Mouse (Mus musculus) hindbrain, postnatal 0 days (tissue): Measurements from ENCODE around the gene Trim60. TPM values are rescaled to one million over a fixed set of nuclear protein-coding genes. Genes with fewer than 3 reads are reported as not detected.

Experiments used
- ATAC-seq: fragments of 200-750 bp; cut with Nextera tagmentation; 2 replicates; pipeline ENCODE4 v1.8.0; 2017; ENCODE audit warnings: mild to moderate bottlenecking, moderate TSS enrichment, moderate library complexity
- DNase-seq: peaks from one replicate; pipeline ENCODE4 v3.0.0-alpha.2; 2015; ENCODE audit warnings: low spot score
- H3K27ac ChIP-seq: fragments of 300-500 bp; sonication (generic); 2 replicates; pipeline ENCODE4 v1.5.1; 2014; ENCODE audit warnings: mild to moderate bottlenecking
- H3K27me3 ChIP-seq: fragments of 300-500 bp; sonication (generic); 2 replicates; pipeline ENCODE4 v1.6.1; 2014; ENCODE audit warnings: low read length, mixed read lengths; ENCODE audit not compliant: insufficient read depth
- H3K36me3 ChIP-seq: fragments of 300-500 bp; sonication (generic); 2 replicates; pipeline ENCODE4 v1.6.1; 2014; ENCODE audit warnings: low read length, mixed read lengths; ENCODE audit not compliant: insufficient read depth
- H3K4me1 ChIP-seq: fragments of 300-500 bp; sonication (generic); 2 replicates; pipeline ENCODE4 v1.6.1; 2014; ENCODE audit warnings: antibody characterized with exemption, low read length, mixed read lengths; ENCODE audit not compliant: insufficient read depth
- H3K4me2 ChIP-seq: fragments of 300-500 bp; sonication (generic); 2 replicates; pipeline ENCODE4 v1.6.1; 2014; ENCODE audit warnings: low read depth, mild to moderate bottlenecking, low read length, moderate library complexity, mixed read lengths
- H3K4me3 ChIP-seq: fragments of 300-500 bp; sonication (generic); 2 replicates; pipeline ENCODE4 v1.5.1; 2014; ENCODE audit warnings: low read length
- H3K9ac ChIP-seq: fragments of 300-500 bp; sonication (generic); replicated peaks from 2 replicates; pipeline ENCODE4 v1.6.1; 2014; ENCODE audit warnings: mild to moderate bottlenecking, low read length, moderate library complexity, mixed read lengths
- H3K9me3 ChIP-seq: fragments of 300-500 bp; sonication (generic); 2 replicates; pipeline ENCODE4 v1.6.1; 2016; ENCODE audit warnings: low read length, mixed read lengths
- CTCF ChIP-seq: IDR thresholded peaks from 2 replicates; pipeline ENCODE4 v1.5.1; 2016; ENCODE audit warnings: antibody characterized with exemption, control low read depth, low read depth
- WGBS: fragments of 180-500 bp; shearing (Covaris S2); extraction: QIAGEN DNeasy Blood & Tissue Kit; methylation state at CpG from one replicate; pipeline ENCODE4 v1.1.7; 2014; 5-methylcytosine and 5-hydroxymethylcytosine counted together
- polyA plus RNA-seq: library from polyadenylated mRNA; unstranded; fragments of >200 nt; fragmentation: Nextera tagmentation; extraction: Ambion mirVana; gene quantifications from 2 replicates; pipeline ENCODE4 v1.2.1, GENCODE M21; 2015
- total RNA-seq: library from RNA; depleted of rRNA; stranded (reverse); fragments of >200 nt; gene quantifications from 2 replicates; pipeline ENCODE4 v1.2.3, GENCODE M21; 2014; rRNA removed

The Trim60 gene
- total and polyA plus RNA-seq, 2 experiments from 2014 or later = not detected

DNA sequence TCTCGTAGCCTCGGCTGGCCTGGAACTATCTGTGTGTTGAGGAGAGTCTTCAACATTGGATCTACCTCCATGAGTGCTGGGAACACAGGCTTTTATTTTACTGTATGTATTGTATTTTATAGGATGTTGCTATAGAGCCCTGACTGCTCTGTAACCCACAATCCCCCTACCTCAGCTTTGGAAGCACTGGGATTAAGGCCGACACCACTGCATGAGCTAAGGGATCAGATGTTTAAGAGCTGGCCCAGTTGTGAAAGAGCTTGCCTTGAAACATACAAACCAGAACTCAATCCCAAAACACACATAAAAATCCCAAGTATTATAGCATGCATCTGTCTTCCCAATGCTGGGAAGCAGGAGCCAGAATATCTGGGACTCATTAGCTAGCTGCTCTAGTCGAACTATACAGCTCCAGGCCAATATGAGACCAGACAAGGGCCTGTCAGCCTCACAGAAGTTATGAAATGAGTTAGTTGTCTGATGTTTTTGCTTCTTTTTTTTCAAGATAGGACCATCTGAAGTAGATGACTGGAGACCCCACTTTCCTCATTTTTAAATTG lies 19.5 kb downstream of the Trim60 start:
- no peak overlapping the region for H3K4me2 ChIP-seq
- no peak for TF ChIP-seq CTCF
- ATAC-seq = no peak
- no peaks in the 10 kb centered on the region for H3K36me3 ChIP-seq
- no peak overlapping the region for H3K27ac ChIP-seq
- no peaks in the 10 kb centered on the region for H3K9me3 ChIP-seq
- 86% methylated on average over 4 of the region's 4 CpGs for WGBS
- H3K4me3 ChIP-seq = no peak overlapping the region
- no peaks in the 10 kb centered on the region for H3K4me1 ChIP-seq
- H3K27me3 ChIP-seq = no peaks in the 10 kb centered on the region
- no peak for DNase-seq
- H3K9ac ChIP-seq = no peak overlapping the region

DNA sequence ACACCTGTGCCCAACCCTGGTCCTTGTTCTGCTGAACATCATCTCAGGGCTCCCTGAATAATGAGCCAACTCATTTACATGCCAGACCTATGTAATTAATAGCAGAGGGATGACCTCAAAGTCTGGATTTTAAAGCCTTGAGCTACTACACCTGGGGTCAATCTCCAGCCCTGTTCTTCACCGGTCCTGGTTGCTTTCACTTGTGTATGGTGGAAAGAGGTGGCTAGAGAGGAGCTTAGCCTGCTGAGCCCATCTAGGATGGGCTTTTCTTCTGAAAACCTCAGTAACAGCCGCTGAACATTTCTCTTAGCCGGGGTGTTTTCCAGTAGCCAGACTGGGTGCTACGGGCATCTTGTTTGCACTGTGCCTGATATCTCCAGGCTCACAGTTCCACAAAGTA lies 30.7 kb downstream of the Trim60 start, which contains the start of gene Trim75:
TSS of gene Trim75 (minus strand) at position 101 of the 400 bp plus-strand sequence.
- Histone ChIP-seq H3K4me3 (no peak within 1 kb of the TSS), H3K4me2 (no peak within 1 kb of the TSS), H3K9ac (no peak within 1 kb of the TSS), H3K9me3 (no peaks in the 10 kb centered on the region), H3K4me1 (no peaks in the 10 kb centered on the region), H3K27me3 (no peaks in the 10 kb centered on the region), H3K36me3 (no peaks in the 10 kb centered on the region), H3K27ac (no peak within 1 kb of the TSS)
- ATAC-seq = no peak
- DNase-seq = no peak
- WGBS = 85% methylated on average over 4 of the region's 4 CpGs
- no peak for TF ChIP-seq CTCF

GRCm38 (mm10) chr8:64983150-64983897 lies 35.1 kb downstream of the Trim60 start:
- no peak for TF ChIP-seq CTCF
- Histone ChIP-seq H3K9ac (no peak overlapping the region), H3K36me3 (no peaks in the 10 kb centered on the region), H3K27ac (no peak overlapping the region), H3K9me3 (no peaks in the 10 kb centered on the region), H3K4me2 (no peak overlapping the region), H3K27me3 (no peaks in the 10 kb centered on the region), H3K4me1 (no peaks in the 10 kb centered on the region), H3K4me3 (no peak overlapping the region)
- peak; percentile 62 for ATAC-seq
- 59% methylated on average over 20 of the region's 20 CpGs for WGBS
- DNase-seq = peak; percentile 20

GRCm38 (mm10) chr8:64962836-64963235 lies 55.5 kb downstream of the Trim60 start:
- H3K9ac ChIP-seq = no peak overlapping the region
- H3K36me3 ChIP-seq = peaks cover 14% of the 10 kb centered on the region; the same call in 1 of the 2 replicates
- TF ChIP-seq CTCF = peak; percentile 57
- no peak overlapping the region for H3K27ac ChIP-seq
- H3K4me1 ChIP-seq = no peaks in the 10 kb centered on the region
- H3K27me3 ChIP-seq = no peaks in the 10 kb centered on the region
- ATAC-seq = 0 out of 2 replicates have a peak, but pooled peaks have one; percentile 35
- H3K4me3 ChIP-seq = no peak overlapping the region
- DNase-seq = peak; percentile 41
- no peaks in the 10 kb centered on the region for H3K9me3 ChIP-seq
- no peak overlapping the region for H3K4me2 ChIP-seq

DNA sequence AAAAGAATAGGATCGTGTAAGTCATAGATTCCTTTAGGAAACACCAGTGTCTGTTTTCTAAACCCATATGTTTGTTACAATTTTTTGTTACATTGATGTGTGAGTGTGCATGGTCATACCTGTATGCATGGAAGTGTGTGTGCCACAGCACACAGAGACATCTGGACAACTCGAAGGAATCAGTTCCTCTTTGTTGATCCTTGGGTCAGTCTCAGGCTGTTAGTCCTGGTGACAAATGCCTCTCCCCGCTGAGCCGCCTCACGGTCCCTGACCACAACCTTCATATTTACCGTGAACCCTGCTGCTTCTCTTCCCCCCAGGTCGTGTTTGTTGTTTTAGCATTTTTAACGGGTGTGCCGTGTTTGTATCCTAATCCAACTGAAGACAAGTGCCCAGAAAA lies 59.4 kb downstream of the Trim60 start:
- H3K4me3 ChIP-seq = no peak overlapping the region
- H3K27me3 ChIP-seq = no peaks in the 10 kb centered on the region
- no peak overlapping the region for H3K27ac ChIP-seq
- DNase-seq (no peak), ATAC-seq (no peak)
- 0 out of 2 replicates have a peak, but pooled peaks cover 9% of the 10 kb centered on the region for H3K36me3 ChIP-seq
- H3K4me2 ChIP-seq = no peak overlapping the region
- H3K9ac ChIP-seq = no peak overlapping the region
- WGBS = 84% methylated on average over 9 of the region's 9 CpGs
- TF ChIP-seq CTCF = no peak
- H3K9me3 ChIP-seq = no peaks in the 10 kb centered on the region
- H3K4me1 ChIP-seq = no peaks in the 10 kb centered on the region

GRCm38 (mm10) chr8:64952101-64952500 lies 66.3 kb downstream of the Trim60 start:
- TF ChIP-seq CTCF = no peak
- H3K27me3 ChIP-seq = no peaks in the 10 kb centered on the region
- no peak overlapping the region for H3K9ac ChIP-seq
- H3K27ac ChIP-seq = no peak overlapping the region
- DNase-seq (no peak), ATAC-seq (no peak)
- no peak overlapping the region for H3K4me2 ChIP-seq
- H3K9me3 ChIP-seq = no peaks in the 10 kb centered on the region
- H3K4me3 ChIP-seq = no peak overlapping the region
- 84% methylated on average over 6 of the region's 6 CpGs for WGBS
- no peaks in the 10 kb centered on the region for H3K36me3 ChIP-seq
- peaks cover 4% of the 10 kb centered on the region; the same call in 1 of the 2 replicates for H3K4me1 ChIP-seq

Other genes starting within 250 kb of the Trim60 start
- 35.0 and 41.0 TPM in 2 replicates for gene Klhl2, start 168.6 kb downstream of the Trim60 start, total RNA-seq
- gene Klhl2, start 168.6 kb downstream of the Trim60 start, polyA plus RNA-seq = 26.3 and 27.4 TPM in 2 replicates
- 21.1 and 22.8 TPM in 2 replicates for gene Tmem192, start 71.4 kb downstream of the Trim60 start, total RNA-seq
- 45.4 and 47.0 TPM in 2 replicates for gene Tmem192, start 71.4 kb downstream of the Trim60 start, polyA plus RNA-seq
- not detected in 2 replicates for gene Trim75, start 30.8 kb downstream of the Trim60 start, total RNA-seq
- 0.05 TPM in 1 of 2 replicates, not detected in the other for gene Trim75, start 30.8 kb downstream of the Trim60 start, polyA plus RNA-seq
- not detected in 2 replicates for gene Trim61, start 61 bp downstream of the Trim60 start, total RNA-seq
- gene Trim61, start 61 bp downstream of the Trim60 start, polyA plus RNA-seq = not detected in 2 replicates
- 0.68 and 1.3 TPM in 2 replicates for gene Apela, start 18.8 kb upstream of the Trim60 start, total RNA-seq
- 0.66 and 0.83 TPM in 2 replicates for gene Apela, start 18.8 kb upstream of the Trim60 start, polyA plus RNA-seq
- gene Gm10663, start 56.4 kb upstream of the Trim60 start, total RNA-seq = not detected in 2 replicates
- gene Gm10663, start 56.4 kb upstream of the Trim60 start, polyA plus RNA-seq = not detected in 2 replicates
- not detected in 2 replicates for gene BC030870, start 111.0 kb upstream of the Trim60 start, total RNA-seq
- gene BC030870, start 111.0 kb upstream of the Trim60 start, polyA plus RNA-seq = not detected in 2 replicates